Comparison of ENCODE assay signal across 16 mouse cellular contexts in the genomic region with DNA sequence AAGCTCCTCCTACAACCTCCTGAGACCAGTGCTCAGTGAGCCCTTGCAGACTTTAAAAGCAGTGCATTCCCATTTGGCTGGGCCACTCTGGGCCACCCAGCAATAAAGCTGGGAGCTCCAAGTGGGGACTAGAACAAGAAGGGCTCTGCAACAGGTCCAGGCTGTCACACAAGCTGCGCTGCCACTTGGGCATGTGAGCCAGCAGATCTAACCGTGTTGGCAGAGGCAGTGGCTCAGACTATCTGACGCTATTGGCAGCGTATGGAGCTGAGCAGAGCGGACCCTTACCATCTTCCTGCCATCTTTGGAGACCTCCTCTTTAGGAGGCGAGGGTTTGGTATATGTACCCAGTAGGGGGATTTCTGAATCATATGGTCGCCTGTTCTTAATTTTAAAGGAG.
DNase-seq lines count a peak whose midpoint lies in the region; ATAC-seq and TF ChIP-seq lines count a peak whose summit lies in the region.
"Had no signal": no experiment of that assay in that cellular context is flagged by ENCODE, and none has a peak within 500 bp of the region (broad histone marks: within the 10 kb centered on the region; RNA-seq: fewer than 3 reads in every experiment).

No protein-coding gene starts in this region.

- intact Hi-C loops in left cerebral cortex, postnatal 4 days (cut with DNase I): no loop called here

- no peaks in the 10 kb centered on the region for H3K9me3 ChIP-seq in kidney, embryonic 16.5 days (ENCODE audit: low read length)
- H3K9me3 ChIP-seq: heart, embryonic 15.5 days; lung, embryonic 15.5 days had no signal

- no peak for TF ChIP-seq CTCF in cerebellum, adult 2 months (IDR thresholded peaks at IDR 0.05; ENCODE audit: borderline replicate concordance, insufficient read depth, low read depth, low read length)

- no peak overlapping the region for H3K9ac ChIP-seq in kidney, embryonic 16.5 days (replicated peaks; ENCODE audit: low read length)
- H3K9ac ChIP-seq: heart, embryonic 15.5 days; lung, embryonic 15.5 days had no signal

- no peaks in the 10 kb centered on the region for H3K36me3 ChIP-seq in kidney, embryonic 16.5 days (ENCODE audit: insufficient read depth, low read length)
- H3K36me3 ChIP-seq: heart, embryonic 15.5 days; lung, embryonic 15.5 days had no signal

- H3K4me1 ChIP-seq in cerebellum, adult 2 months (ENCODE audit: control insufficient read depth, insufficient read depth, low read length): peaks cover 26% of the 10 kb centered on the region
- H3K4me1 ChIP-seq in kidney, embryonic 16.5 days (ENCODE audit: insufficient read depth, low read length): peaks cover 10% of the 10 kb centered on the region
- H3K4me1 ChIP-seq: heart, embryonic 15.5 days had no signal

- no peak for TF ChIP-seq POLR2A in cerebellum, adult 2 months (IDR thresholded peaks at IDR 0.05; ENCODE audit: borderline replicate concordance, insufficient read depth, low read length)

- no peak overlapping the region for H3K27ac ChIP-seq in cerebellum, adult 2 months (ENCODE audit: insufficient read depth, low read length)
- H3K27ac ChIP-seq in kidney, embryonic 16.5 days (ENCODE audit: low read length): no peak overlapping the region
- H3K27ac ChIP-seq: heart, embryonic 15.5 days; lung, embryonic 15.5 days had no signal

- WGBS in cerebellum, adult 2 months: 19% methylated on average over 7 of the region's 7 CpGs
- WGBS in kidney, embryonic 16.5 days: 74% methylated on average over 7 of the region's 7 CpGs

- H3K4me2 ChIP-seq in kidney, embryonic 16.5 days (replicated peaks; ENCODE audit: low read depth, low read length): no peak overlapping the region
- H3K4me2 ChIP-seq: heart, embryonic 15.5 days; lung, embryonic 15.5 days had no signal

- no peaks in the 10 kb centered on the region for H3K27me3 ChIP-seq in cerebellum, adult 2 months (ENCODE audit: control insufficient read depth, insufficient read depth, low read length)
- H3K27me3 ChIP-seq in kidney, embryonic 16.5 days (ENCODE audit: insufficient read depth, low read length): peaks cover 4% of the 10 kb centered on the region; the same call in 1 of the 2 replicates
- H3K27me3 ChIP-seq: heart, embryonic 15.5 days; lung, embryonic 15.5 days had no signal

- ATAC-seq in frontal cortex, adult (ENCODE audit: low TSS enrichment): peak; percentile 41
- no peak for ATAC-seq in kidney, embryonic 16.5 days (ENCODE audit: low FRiP score, low TSS enrichment)

- no peak overlapping the region for H3K4me3 ChIP-seq in cerebellum, adult 2 months (replicated peaks; ENCODE audit: insufficient read depth, low read depth, low read length)
- no peak overlapping the region for H3K4me3 ChIP-seq in kidney, embryonic 16.5 days (ENCODE audit: low read length)
- H3K4me3 ChIP-seq: heart, embryonic 15.5 days; lung, embryonic 15.5 days had no signal

- DNase-seq in frontal cortex, postnatal 25 days (ENCODE audit: low spot score in 2 of 2): no peak
- DNase-seq in cerebellum, adult 2 months: peak; percentile 71 to 80
- peak; percentile 80 for DNase-seq in layer of hippocampus, adult 11-12 months (ENCODE audit: low spot score)
- peak; percentile 68 for DNase-seq in left cerebral cortex, postnatal 4 days
- DNase-seq in yolk sac, embryonic 10.5 days (ENCODE audit: low spot score): no peak
- DNase-seq in c-Kit-positive CD71-positive TER-119-positive erythroid progenitor cells, embryonic 14.5 days (ENCODE audit: low spot score): no peak
- DNase-seq: B cell, adult 2 months; gastrocnemius, postnatal 36 days; kidney, postnatal 10 days; liver; retina, postnatal 1 day; thymus, postnatal 14 days had no signal

Comparison
In these comparisons a context has a peak if more than half of its experiments do, and no peak if none do; other contexts are left out.
1. DNase-seq: peak in cerebellum, adult 2 months (2 of 2), layer of hippocampus, adult 11-12 months (single experiment) and left cerebral cortex, postnatal 4 days (single experiment); none in frontal cortex, postnatal 25 days (0 of 2), yolk sac, embryonic 10.5 days (single experiment) and c-Kit-positive CD71-positive TER-119-positive erythroid progenitor cells, embryonic 14.5 days (single experiment).